Mouse (Mus musculus) liver, postnatal 0 days (tissue): ENCODE measurements at regions not wholly inside any gene's neighbourhood (a gene's known extent, or its start where the extent isn't known, plus 50 kb on each side); places are given as distances from the start of the nearest gene placed in this dataset.

ENCODE experiments used
- ATAC-seq: fragments of 200-750 bp; cut with Nextera tagmentation; 2 replicates; pipeline ENCODE4 v1.8.0; 2017; ENCODE audit warnings: mild to moderate bottlenecking, moderate library complexity
- DNase-seq: peaks from one replicate; pipeline ENCODE4 v3.0.0-alpha.2; 2016
- H3K27ac ChIP-seq: fragments of 300-500 bp; sonication (generic); 2 replicates; pipeline ENCODE4 v1.5.1; 2014; ENCODE audit warnings: antibody characterized with exemption, moderate library complexity, mild to moderate bottlenecking, low read depth
- H3K27me3 ChIP-seq: fragments of 300-500 bp; sonication (generic); 2 replicates; pipeline ENCODE4 v1.6.1; 2014; ENCODE audit warnings: low read length, control low read depth, mixed read lengths; ENCODE audit not compliant: insufficient read depth
- H3K36me3 ChIP-seq: fragments of 300-500 bp; sonication (generic); replicated peaks from 2 replicates; pipeline ENCODE4 v1.6.1; 2014; ENCODE audit warnings: mild to moderate bottlenecking, control low read depth, low read length, moderate library complexity, mixed read lengths; ENCODE audit not compliant: insufficient read depth
- H3K4me1 ChIP-seq: fragments of 300-500 bp; sonication (generic); 2 replicates; pipeline ENCODE4 v1.6.1; 2014; ENCODE audit warnings: antibody characterized with exemption, mild to moderate bottlenecking, control low read depth; ENCODE audit not compliant: insufficient read depth
- H3K4me2 ChIP-seq: fragments of 300-500 bp; sonication (generic); 2 replicates; pipeline ENCODE4 v1.6.1; 2014; ENCODE audit warnings: low read depth, mild to moderate bottlenecking, low read length, moderate library complexity, mixed read lengths
- H3K4me3 ChIP-seq: fragments of 300-500 bp; sonication (generic); 2 replicates; pipeline ENCODE4 v1.5.1; 2014; ENCODE audit warnings: low read depth, low read length
- H3K9ac ChIP-seq: fragments of 300-500 bp; sonication (generic); replicated peaks from 2 replicates; pipeline ENCODE4 v1.6.1; 2014; ENCODE audit warnings: mild to moderate bottlenecking, moderate library complexity
- H3K9me3 ChIP-seq: fragments of 300-500 bp; sonication (generic); 2 replicates; pipeline ENCODE4 v1.6.1; 2016; ENCODE audit warnings: mild to moderate bottlenecking, control low read depth, low read length, mixed read lengths
- CTCF ChIP-seq: sonication (generic); IDR thresholded peaks from 2 replicates; pipeline ENCODE4 v1.5.1; 2016; ENCODE audit warnings: antibody characterized with exemption, low read depth
- EP300 ChIP-seq: IDR thresholded peaks from 2 replicates; pipeline ENCODE4 v1.6.1; 2016; ENCODE audit warnings: antibody characterized with exemption, low read depth, mild to moderate bottlenecking
- WGBS: fragments of 180-500 bp; shearing (Covaris S2); extraction: QIAGEN DNeasy Blood & Tissue Kit; methylation state at CpG from one replicate; pipeline ENCODE4 v1.1.7; 2014; ENCODE audit not compliant: insufficient replicate concordance; 5-methylcytosine and 5-hydroxymethylcytosine counted together

DNA sequence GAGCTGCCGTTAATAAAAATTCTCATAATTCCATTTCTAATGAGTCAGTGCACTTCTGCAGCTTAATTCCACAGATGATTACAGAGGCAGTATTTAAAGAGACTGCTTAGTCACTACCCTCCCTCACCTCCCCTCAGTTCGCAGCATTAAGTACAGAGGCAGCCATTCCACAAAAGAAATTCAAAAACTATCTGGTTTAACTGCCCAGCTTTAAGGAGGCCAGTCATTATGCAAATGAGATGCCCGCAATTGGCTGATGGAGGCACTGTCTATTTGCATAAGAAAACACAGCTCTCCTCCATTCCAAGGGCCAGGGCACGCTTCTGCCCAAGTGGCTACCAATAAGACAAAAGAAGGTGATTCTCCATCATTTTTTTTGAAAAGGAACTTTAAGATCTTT is 172.0 kb upstream of the Tox3 start:
- WGBS, result 41% methylated on average over 4 of the region's 4 CpGs
- Histone ChIP-seq H3K9ac (no peak overlapping the region), H3K4me2 (no peak overlapping the region), H3K4me3 (no peak overlapping the region), H3K9me3 (no peaks in the 10 kb centered on the region), H3K27ac (no peak overlapping the region), H3K4me1 (no peaks in the 10 kb centered on the region), H3K27me3 (no peaks in the 10 kb centered on the region), H3K36me3 (no peaks in the 10 kb centered on the region)
- no peak for DNase-seq
- no peak for TF ChIP-seq CTCF
- no peak for TF ChIP-seq EP300
- ATAC-seq, result no peak

DNA sequence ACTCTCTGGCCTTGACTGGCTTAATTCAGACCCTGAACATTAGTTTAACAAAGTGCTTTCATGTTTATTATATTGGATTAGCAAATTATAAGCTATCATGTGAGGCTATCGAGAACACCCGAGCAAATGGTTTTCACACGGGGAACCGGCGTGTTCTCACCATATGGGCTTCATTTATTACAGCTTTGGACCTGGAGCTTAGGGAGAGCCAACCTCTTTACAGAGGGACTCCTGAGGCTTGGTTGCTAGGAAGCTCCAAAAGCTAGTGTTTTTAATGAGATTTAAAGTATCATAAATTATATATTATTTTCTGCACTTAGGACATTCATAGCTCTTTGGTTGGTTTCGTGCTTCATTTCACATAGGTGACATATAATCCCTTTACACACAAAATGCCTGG is 171.4 kb upstream of the Tox3 start:
- no peak overlapping the region for H3K27ac ChIP-seq
- no peak for TF ChIP-seq CTCF
- no peak for TF ChIP-seq EP300
- ATAC-seq (no peak), DNase-seq (no peak)
- no peak overlapping the region for H3K4me2 ChIP-seq
- no peaks in the 10 kb centered on the region for H3K27me3 ChIP-seq
- no peaks in the 10 kb centered on the region for H3K9me3 ChIP-seq
- WGBS, result 81% methylated on average over 6 of the region's 6 CpGs
- no peaks in the 10 kb centered on the region for H3K36me3 ChIP-seq
- no peaks in the 10 kb centered on the region for H3K4me1 ChIP-seq
- no peak overlapping the region for H3K9ac ChIP-seq
- H3K4me3 ChIP-seq, result no peak overlapping the region

DNA sequence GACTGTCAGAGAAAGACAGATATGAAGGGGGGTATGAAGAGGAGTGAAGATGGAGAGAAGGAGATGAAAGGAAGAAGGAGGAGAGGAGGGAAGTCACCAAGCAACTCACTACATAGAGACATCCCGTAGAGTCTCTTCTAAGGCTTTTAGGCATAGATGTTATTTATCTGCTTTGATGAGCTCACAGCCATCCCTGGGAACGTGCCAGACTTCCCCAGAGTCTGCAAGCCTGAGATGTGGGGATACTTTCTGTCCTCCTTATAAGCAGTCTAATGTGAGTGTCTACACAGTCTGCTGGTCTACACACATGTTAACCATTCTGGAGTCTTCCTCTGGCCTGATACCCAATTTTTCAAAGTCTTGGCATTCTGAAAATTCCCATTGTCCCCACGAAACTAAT is 166.0 kb upstream of the Tox3 start:
- no peak for TF ChIP-seq EP300
- no peak for TF ChIP-seq CTCF
- H3K9ac ChIP-seq, result no peak overlapping the region
- H3K36me3 ChIP-seq, result no peaks in the 10 kb centered on the region
- H3K4me1 ChIP-seq, result no peaks in the 10 kb centered on the region
- WGBS, result 46% methylated on average over 3 of the region's 3 CpGs
- no peak overlapping the region for H3K27ac ChIP-seq
- no peaks in the 10 kb centered on the region for H3K9me3 ChIP-seq
- DNase-seq (no peak), ATAC-seq (no peak)
- no peak overlapping the region for H3K4me2 ChIP-seq
- H3K4me3 ChIP-seq, result no peak overlapping the region
- H3K27me3 ChIP-seq, result no peaks in the 10 kb centered on the region

DNA sequence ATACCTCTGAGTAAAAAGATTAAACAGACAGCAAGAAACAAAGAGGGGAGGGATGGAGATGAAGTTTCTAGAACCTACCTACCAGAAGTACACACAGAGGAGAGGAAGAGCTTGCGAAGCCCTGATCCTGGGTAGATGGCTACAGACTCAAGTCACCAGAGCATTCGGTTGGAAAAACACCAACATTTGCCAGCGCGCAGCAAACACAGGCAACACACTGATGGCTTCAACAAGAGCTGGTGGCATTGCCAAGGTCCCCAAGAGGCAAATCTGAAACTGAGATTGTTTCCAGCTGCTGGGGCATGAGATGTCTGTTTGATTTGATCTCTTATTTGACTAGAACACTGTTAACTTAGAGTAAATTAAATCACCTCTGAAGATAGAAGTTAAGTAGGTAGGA is 165.5 kb upstream of the Tox3 start:
- Histone ChIP-seq H3K4me3 (no peak overlapping the region), H3K4me2 (no peak overlapping the region), H3K9ac (no peak overlapping the region), H3K27ac (no peak overlapping the region), H3K27me3 (no peaks in the 10 kb centered on the region), H3K9me3 (no peaks in the 10 kb centered on the region), H3K4me1 (no peaks in the 10 kb centered on the region), H3K36me3 (no peaks in the 10 kb centered on the region)
- 91% methylated on average over 4 of the region's 4 CpGs for WGBS
- no peak for DNase-seq
- TF ChIP-seq CTCF (no peak), EP300 (no peak)
- ATAC-seq, result no peak

DNA sequence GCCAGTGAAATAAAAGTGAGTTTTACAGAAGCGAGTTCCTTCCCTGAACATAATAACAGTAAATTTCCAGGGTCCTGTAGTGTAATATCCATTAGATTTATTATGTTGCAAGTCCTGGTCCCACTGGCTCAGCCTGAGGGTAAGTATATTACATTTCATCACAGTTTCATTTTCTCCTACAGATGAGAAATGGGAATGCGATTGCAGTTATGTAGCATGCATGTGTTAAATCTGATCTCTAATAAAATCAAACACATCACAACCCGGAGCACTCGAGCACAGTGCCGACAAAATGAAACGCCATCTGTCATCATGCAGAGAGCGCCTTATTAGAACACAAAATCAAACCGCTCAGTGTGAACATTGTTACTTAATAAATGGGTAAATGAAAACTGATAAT is 165.0 kb upstream of the Tox3 start:
- no peak for ATAC-seq
- Histone ChIP-seq H3K9me3 (no peaks in the 10 kb centered on the region), H3K4me3 (no peak overlapping the region), H3K27me3 (no peaks in the 10 kb centered on the region), H3K27ac (no peak overlapping the region), H3K4me2 (no peak overlapping the region), H3K9ac (no peak overlapping the region), H3K4me1 (no peaks in the 10 kb centered on the region), H3K36me3 (no peaks in the 10 kb centered on the region)
- WGBS, result 81% methylated on average over 8 of the region's 8 CpGs
- no peak for TF ChIP-seq CTCF
- no peak for TF ChIP-seq EP300
- DNase-seq, result no peak

DNA sequence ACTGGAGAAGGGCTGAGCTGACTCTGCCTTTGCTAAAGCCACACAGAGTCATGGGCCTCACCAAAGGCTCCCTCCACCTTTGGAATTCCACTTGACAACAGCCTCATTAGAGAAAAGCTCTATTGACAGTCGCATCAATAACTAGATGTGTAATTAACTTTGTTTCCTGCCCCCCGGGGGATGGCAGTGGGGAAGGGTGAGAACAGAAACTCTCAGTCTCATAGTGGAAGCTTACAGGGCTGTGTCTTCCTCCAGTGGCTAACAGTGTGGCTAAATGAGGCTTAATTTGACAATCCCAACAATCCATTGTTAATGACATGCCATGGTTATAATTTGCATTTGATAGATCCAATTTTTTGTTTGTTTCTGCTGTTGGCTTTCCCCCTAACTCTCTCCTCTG is 164.5 kb upstream of the Tox3 start:
- no peak for ATAC-seq
- no peaks in the 10 kb centered on the region for H3K9me3 ChIP-seq
- no peak overlapping the region for H3K9ac ChIP-seq
- no peak overlapping the region for H3K4me2 ChIP-seq
- TF ChIP-seq EP300, result no peak
- no peak for TF ChIP-seq CTCF
- no peak overlapping the region for H3K4me3 ChIP-seq
- WGBS, result 37% methylated on average over 2 of the region's 2 CpGs
- H3K27me3 ChIP-seq, result no peaks in the 10 kb centered on the region
- no peak overlapping the region for H3K27ac ChIP-seq
- no peaks in the 10 kb centered on the region for H3K4me1 ChIP-seq
- DNase-seq, result no peak
- H3K36me3 ChIP-seq, result no peaks in the 10 kb centered on the region

DNA sequence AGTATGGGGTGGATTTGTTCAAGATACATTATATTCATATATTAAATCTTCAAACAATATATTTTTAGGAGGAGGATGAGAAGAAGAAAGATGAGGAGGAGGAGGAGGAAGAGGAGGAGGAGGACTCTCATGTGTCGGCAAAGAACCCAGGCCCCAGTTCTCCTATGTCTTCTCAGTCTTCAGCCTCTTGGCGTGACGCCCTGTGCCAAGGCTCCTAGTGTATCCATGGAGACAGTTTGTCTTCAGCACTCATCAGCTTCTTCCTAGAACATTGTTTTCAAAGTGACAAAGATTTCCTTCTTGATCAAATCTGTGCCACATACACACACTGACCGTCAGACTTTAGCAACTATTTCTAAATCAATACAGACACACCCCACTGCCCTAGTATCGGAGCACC is 156.4 kb upstream of the Tox3 start:
- Histone ChIP-seq H3K4me1 (no peaks in the 10 kb centered on the region), H3K9me3 (no peaks in the 10 kb centered on the region), H3K4me2 (no peak overlapping the region), H3K27me3 (no peaks in the 10 kb centered on the region), H3K4me3 (no peak overlapping the region), H3K9ac (no peak overlapping the region), H3K36me3 (no peaks in the 10 kb centered on the region), H3K27ac (no peak overlapping the region)
- ATAC-seq (no peak), DNase-seq (no peak)
- WGBS, result 63% methylated on average over 5 of the region's 5 CpGs
- TF ChIP-seq EP300, result no peak
- TF ChIP-seq CTCF, result no peak
